Mouse (Mus musculus): Measurements from ENCODE around the gene Olfr1176.

The Olfr1176 gene

GRCm38 (mm10) chr2:88336421-88336820 is at the start of gene Olfr1176:
TSS of gene Olfr1176 (plus strand) at chr2:88336721.
- no peak for DNase-seq (ENCODE audit: low spot score in 2 of 2)

- DNase-seq (ENCODE audit: low spot score in 2 of 2) = no peak
These were observed 21.5 kb upstream of the Olfr1176 start, which contains the start of gene Olfr1174-ps for GRCm38 (mm10) chr2:88315035-88315434. TSS of gene Olfr1174-ps (minus strand) at chr2:88315135.

GRCm38 (mm10) chr2:88327115-88327514 is 9.4 kb upstream of the Olfr1176 start, which contains the start of gene Olfr1175-ps:
TSS of gene Olfr1175-ps (minus strand) at chr2:88327215.
- DNase-seq (ENCODE audit: low spot score in 2 of 2) = no peak

- DNase-seq (ENCODE audit: low spot score in 2 of 2) = no peak
These were observed 9.9 kb downstream of the Olfr1176 start, which contains the start of gene Olfr1177-ps for GRCm38 (mm10) chr2:88346392-88346791. TSS of gene Olfr1177-ps (minus strand) at chr2:88346492.

- DNase-seq (ENCODE audit: low spot score in 2 of 2) = no peak
These were observed 19.8 kb downstream of the Olfr1176 start for GRCm38 (mm10) chr2:88356304-88356703.

- DNase-seq (ENCODE audit: low spot score in 2 of 2) = no peak
These were observed 50.2 kb downstream of the Olfr1176 start, which contains the start of gene Olfr1178 for GRCm38 (mm10) chr2:88386762-88387161. TSS of gene Olfr1178 (plus strand) at chr2:88387062.

Data from right cerebral cortex, adult 2 months (tissue).